Mouse (Mus musculus) T-helper 1 cell (primary cell): Measurements from ENCODE around the gene Kcnj4.

Source experiments
- in situ Hi-C: fragments of 300-600 bp; cut with MboI, MseI; formaldehyde crosslinking; loops from one replicate; pipeline ENCODE4 v1.15.1; 2025; ENCODE audit warnings: high pct_unique_total_duplicates

Gene Kcnj4

DNA sequence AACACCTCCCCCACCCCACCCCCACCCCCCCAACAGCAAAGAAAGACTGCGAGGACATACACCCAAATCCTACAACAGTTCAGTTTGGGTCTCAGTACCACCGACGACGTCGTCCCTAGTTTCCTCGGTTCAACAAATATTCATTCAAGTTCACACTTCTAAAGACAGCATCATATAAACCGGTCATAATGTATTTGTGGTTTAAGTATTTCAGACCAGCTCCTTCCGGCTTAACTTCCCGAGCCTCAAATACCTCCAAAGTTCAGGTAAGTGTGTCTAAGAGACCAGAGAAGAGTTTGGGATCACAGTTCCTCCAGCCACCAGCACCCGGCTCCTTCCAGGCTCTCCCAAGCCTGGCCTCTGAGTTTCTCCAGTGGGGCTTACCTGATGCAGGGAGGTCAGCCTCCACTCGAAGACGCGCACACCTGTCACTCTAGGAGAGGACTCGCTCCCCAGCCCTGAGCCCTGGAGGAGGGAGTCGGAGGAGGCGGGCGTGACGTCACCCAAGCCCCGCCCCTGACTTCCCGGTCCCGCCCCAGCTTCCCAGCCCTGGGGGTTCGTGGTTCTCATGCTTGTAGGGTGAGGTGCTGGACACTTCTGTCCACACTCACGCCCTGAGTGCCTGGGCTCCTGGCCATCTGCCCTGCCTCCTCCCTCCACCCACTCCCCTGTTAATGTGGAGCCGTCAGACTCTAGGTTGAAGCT, 49.8 kb downstream of the Kcnj4 start, which contains the start of gene Csnk1e:
Gene Csnk1e, minus strand, starts transcription at position 461 of the 705 bp plus-strand sequence.
- in situ Hi-C loops = no loop called here

DNA sequence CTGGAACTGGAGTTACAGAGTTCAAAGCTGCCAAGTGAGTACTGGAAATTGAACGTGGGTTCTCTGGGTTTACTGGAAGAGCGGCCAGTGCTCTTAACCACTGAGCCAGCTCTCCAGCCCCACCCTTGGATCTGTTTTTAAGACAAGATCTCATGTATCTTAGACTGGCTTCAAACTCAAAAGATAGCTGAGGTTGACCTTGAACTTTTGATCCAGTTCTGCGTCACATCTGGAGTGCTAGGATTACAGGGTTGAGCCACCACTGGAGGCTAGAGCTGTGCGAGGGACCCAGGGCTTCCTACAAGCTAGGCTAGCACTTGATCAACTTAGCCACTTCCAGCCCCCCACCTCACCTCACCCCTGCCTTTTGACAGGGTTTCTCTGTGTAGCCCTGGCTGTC, 51.2 kb downstream of the Kcnj4 start:
- in situ Hi-C loops = no loop called here

DNA sequence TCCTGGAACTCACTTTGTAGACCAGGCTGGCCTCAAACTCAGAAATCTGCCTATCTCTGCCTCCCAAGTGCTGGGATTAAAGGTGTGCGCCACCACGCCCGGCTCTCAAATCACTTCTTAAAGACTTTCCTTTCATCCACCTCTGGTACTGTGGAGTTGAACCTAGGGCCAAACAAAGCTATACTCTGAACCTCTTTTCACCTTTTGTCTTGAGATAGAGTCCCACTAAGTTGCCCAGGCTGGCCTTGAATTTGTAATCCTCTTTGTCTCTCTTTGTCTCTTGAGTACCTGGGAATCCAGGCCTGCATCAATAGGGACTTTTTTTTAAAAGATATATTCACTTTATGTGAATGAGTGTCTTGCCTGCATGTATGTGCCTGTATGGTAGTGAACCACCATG, 57.0 kb downstream of the Kcnj4 start:
- in situ Hi-C loops = no loop called here

DNA sequence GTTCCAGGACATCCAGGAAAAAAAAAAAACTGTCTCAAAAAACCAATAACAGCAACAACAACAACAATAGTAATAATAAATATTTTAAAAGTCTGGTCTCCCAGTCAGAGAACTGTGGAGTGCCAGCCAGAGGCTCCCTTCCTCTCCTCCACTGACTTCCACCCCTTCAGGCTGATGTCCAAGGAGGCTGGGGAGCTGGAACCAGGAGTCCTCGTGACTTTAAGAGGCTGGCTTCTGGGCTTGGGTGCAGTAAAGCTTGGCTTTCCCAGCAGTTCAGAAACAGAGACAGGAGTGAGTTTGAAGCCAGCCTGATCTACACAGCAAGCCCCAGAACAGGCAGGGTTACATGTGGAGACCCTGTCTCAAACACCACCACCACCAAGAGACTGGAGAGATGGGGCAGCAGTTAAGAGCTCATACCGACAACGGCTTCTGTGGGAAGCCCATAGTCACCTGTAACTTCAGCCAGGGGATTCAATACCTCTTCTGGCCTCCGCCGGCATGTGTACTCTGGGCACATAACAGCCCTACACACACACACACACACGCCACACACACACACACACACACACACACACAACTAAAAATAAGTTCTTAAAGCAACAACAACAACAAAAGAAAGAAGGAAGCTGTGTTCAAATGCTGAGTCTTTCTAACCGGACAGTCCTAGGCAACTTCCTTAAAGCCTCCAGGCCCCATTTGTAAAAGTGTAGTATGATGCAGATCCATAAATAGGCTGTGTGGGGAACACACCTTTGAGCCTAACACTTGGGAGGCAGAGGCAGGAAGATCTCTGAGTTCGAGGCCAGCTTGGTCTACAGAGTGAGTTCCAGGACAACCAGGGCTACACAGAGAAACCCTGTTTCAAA, 59.0 kb downstream of the Kcnj4 start:
- in situ Hi-C loops = no loop called here

DNA sequence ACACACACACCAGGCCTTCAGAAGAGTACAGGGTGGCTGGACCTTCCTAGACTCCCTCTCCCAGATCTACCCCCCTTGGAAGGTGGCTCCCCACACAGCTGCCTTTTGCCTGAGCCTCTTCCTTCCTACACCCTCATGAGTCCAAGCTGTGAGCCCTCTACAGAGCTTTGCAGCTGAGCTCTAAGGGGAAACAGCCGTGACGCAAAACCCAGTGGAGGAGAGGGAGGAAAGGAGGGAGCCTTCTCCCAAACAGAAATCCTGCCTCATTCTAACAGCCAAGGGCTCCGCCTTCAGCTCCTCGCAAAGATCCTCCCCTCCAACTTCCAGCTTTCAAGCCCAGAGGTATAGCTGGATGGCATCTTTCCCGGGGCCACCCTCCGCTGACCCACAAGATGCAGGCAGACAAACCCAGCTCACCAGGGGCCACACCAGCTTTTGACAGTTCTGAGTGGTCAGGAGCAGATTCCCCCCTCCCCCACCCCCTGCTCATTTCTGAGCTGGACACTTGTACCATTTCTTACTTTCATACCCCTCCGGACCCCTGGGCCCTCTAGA, 61.1 kb downstream of the Kcnj4 start:
- in situ Hi-C loops = no loop called here

DNA sequence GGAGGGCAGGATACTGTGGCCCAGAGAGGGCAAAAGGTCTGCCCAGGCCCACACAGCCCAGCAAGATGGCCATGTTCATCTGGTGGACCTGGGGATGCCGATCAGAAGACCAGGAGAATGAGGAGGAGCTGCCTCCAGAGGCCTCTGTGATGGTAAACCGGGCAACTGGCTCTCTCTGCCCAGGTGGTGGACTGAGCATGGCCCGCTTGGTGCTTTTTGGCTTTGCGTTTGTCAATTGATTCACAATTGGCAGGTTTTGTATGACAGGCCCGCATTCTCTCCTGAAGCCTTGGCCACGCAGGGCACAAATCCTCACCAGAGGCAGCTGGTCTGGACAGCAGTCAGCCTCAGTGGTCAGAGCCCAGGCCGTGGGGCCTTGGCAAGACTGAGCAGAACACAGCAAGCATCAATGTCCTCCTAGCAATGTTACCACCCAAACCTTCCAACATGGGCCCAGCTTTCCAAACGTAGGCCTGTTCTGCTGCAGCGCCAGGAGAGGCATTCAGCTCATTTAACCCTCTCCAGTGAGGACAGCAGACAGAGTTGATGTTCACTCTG, 62.0 kb downstream of the Kcnj4 start:
- in situ Hi-C loops = no loop called here

DNA sequence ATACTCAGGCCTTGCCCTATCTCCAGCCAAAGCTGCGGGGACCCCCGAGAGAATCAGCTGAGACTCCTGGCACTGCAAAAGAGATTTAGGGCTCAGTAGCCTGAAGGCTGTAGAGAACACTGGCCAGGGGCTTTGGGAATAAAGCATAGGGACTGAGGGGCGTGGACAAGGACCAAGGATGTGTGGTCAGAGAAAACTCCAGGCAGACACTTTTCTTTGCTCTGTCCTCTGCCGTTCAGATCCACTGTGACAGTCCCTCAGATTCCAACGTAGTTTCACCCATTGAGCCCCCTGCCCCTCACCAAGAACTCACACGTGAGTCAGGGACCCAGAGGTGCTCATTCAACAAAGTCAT, 62.8 kb downstream of the Kcnj4 start:
- in situ Hi-C loops = no loop called here

DNA sequence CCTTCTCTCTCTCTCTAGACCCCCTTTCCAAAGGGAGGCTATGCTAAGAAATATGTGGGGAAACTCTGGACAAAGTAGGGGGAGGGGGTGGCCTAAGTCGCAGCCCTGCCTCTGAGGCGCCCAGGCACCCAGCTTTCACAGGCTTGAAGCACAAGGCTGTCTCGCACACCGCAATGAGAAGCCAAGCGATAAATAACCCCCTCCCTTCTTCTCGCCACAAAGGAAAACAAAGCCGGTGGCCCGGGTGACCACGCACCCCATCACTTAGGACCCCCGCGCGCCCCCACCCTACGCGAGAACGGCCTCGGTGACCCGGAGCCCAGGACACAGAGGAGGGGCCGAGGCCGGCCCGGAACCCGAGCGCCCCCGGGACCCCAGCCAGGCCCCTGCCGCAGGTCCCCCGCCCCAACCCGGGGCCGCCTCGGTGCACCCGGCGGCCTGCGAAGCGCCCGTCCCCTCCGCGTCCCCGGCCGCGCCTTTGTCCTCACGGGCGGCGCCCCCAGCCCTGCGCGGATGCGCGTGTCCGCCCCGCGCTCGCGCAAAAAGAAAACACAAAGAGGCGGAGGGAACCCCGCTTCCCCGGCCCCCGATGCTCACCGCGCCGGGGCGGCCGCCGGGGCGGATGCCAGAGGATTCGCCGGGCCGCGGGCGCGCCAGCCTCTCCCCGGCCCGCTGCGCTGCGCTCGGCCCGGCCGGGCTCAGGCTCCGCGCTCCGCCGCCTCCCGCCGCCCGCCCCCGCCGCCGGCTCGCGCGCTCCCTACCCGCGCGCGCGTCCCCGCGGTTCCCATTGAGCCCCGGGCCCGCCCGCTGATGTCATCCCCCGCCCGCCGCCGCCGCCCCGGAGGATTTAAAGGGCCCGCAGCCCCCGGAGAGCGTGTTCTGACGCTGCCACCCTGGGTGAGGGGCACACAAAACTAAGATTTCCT, 63.4 kb downstream of the Kcnj4 start:
- in situ Hi-C loops = no loop called here

DNA sequence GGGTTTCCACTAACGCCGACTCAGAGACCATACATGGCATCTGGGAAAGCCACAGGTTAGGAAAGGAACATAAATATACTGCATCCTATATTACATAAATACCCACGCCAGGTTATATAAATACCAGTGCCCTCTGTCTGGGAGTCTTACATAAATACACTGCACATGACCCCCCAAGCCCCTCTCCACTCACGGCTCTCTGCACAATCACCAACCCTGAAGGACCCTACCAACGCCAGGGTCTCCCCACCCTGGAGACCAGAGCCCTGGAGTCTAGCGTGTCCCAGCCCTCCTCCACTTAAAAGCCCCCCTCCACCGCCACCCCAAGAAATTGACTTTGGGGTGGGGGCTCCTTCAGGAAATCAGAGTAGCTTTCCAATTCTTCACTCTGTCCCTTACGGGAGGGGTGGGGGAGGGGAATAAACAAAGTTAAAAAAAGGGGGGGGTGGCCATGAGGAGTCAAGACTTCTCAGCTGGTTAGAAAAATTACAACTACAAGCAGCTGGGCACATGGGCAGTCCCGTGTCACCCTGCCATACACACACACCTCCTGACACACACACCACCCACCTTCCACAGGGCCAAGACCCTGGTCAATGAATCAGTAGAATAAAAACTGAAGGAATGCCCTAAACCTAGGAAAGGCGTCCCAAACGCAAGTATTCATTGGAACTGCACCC, 64.2 kb downstream of the Kcnj4 start:
- in situ Hi-C loops = no loop called here

DNA sequence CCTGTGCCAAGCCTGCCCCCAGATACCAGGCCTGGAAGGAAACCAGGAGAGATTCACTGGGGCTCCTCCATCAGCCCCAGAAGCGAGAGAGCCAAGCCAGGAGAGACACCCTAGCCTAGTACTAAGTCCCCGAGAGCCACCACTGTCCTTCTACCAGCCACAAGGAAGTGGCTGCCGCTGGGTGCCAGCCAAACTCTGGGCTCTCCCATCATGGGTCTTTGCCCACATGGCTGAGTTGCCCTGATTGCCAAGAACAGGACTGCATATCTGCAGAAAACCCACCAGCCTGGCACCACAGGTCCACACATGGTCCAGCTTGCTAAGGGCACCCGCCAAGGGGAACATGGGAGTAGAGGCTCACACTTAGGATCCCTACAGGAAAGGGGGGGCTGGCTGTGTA, 64.8 kb downstream of the Kcnj4 start:
- in situ Hi-C loops = no loop called here

DNA sequence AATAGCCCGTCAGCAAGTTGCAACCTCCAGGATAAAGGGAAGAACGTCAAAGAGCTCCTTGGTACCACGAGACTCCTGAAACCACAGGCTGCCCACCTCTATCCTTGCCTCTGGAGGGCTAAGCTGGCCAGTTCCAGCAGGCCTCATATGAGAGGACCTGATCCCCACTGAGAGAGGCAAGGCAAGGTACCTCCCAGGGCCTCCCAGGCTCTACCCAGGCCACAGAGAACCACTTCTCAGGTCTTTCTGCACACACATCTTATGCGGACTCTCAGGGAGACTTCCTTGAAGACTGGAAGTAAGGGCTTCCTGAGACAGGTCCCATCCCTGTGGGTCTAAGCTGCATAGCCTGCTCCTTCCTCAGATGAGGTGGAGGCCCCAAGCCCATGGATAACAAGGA, 65.7 kb downstream of the Kcnj4 start:
- in situ Hi-C loops = no loop called here

DNA sequence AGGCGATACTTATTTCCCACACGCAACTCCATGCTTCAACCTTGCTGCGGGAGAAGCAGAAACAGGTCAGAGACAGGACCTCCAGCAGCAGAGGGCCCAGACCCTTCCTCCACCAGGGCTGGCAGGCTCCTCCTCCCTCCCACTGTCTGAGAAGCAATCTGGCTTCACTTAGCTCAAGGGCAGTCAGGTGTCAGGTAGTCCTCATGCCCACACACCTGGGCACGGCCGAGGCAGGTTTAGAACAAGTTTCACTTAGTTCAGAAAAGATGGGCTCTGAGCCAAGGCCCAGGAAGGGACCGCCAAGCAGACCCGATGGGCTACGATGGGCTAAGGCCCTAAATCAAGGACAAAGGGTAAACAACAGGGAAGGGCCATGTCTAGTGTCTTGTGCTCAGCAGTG, 66.2 kb downstream of the Kcnj4 start:
- in situ Hi-C loops = no loop called here

DNA sequence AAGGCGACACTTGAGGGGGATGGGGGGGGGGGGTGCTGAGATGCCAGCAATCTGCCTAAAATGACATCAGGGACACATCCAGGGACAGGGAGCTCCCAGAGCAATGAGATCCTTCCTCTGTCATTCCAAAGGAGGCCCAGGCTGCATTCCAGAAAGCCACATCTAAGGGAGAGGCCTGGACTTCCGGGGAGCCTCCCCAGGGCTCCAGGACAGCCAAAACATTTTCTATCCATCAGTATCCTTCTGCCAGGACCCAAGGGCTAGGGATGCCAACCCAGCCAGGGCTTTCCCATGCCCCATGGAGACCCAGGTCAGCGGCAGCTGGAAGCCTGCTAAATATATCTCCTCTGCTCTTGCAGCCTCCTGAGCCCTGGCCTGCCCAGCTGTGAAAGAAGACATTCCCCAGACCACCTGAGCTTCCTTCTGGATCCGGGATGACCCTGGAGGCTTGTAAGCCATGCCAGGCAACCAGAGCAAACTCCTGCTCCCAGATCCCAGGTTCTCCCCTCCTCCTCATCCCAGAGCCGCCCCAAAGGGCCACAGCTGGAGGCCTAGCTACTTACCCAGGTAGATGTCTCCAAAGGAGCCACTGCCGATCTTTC, 66.7 kb downstream of the Kcnj4 start:
- in situ Hi-C loops = no loop called here

DNA sequence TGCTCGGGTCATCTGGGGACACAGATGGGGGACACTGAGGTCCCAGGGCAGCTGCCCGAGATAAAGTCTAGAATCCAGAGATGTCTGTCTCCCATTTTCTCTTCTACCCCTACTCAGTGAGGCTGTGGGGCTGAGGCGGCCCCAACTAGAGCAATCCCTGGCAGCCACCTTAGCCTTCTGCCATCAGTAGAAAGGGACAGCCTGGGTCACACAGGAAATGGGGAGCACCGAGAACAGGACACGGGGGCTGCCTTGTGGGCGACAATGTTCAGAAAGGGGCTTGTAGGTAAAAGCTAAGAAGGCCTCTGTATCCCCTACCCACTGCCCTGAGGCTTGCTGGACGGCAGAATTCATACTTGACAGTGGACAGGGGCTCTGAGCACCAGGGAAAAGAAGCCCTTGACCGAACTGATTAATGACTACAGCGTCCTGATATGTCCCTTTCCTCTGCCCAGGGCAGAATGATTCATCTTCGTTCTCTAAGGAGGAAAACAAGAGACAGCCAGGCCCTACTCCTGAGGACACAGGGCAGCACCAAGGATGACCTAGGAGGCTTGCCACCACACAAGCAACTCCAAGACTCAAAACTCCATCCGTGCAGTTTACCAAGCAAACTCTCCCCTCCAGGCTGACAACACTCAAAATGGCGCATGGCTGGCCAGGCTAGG, 67.4 kb downstream of the Kcnj4 start:
- in situ Hi-C loops = no loop called here

DNA sequence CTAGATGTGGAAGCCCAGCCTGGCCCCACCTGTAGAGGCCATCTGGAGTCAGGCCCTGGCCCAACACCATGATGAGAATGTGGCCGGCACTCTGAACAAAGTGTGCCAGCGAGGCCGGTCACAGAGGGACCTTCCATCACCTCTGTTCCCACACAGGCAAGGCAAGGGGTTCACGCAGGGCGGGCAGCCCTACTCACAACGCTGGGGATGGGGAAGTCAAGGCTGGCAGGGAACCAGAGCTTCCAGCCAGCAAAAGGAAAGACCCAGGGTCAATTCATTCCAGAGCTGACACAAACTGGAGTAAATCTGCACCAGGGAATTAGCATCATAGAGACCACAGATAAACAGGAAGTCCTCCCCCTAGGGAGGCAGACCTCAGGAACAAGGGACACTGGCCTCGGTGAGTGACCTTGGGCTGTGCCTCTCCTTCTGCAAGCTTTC, 68.5 kb downstream of the Kcnj4 start:
- in situ Hi-C loops = no loop called here

DNA sequence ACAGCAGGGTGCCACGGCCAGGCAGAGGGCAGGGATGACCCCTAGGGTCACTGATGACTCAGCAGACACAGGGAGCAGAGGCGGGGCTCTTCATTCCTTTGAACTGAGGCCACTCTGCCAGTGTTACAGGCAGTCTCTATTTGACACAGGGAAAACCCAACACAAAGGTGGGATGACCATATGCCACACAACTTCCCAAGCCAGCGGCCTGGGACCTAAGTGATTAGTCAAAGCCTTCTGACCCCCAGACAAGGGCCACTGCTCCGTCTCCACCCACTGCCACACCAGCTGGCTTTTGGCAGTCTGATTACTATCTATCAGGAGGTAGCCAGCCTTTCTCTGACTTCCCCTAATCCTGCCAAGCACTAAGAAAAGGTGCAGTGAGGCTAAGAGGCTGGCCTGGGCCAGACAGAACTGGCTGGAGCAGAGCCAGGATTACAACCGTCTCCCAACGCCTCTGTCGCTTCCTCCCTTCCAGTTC, 69.8 kb downstream of the Kcnj4 start:
- in situ Hi-C loops = no loop called here
